Mouse (Mus musculus) cerebellum, adult 2 months (tissue): Measurements from ENCODE around the gene Epha10. TPM values are rescaled to one million over a fixed set of nuclear protein-coding genes. Genes with fewer than 3 reads are reported as not detected.

Experiments
- DNase-seq, 2 experiments: peaks; one replicate each; pipeline ENCODE4 v3.0.0; 2021
- H3K27ac ChIP-seq: fragments of 200-500 bp; 2 replicates; pipeline ENCODE4 v1.5.1; 2012; ENCODE audit warnings: low read length, control low read depth, inconsistent platforms; ENCODE audit not compliant: insufficient read depth
- H3K27me3 ChIP-seq: fragments of 200-500 bp; 2 replicates; pipeline ENCODE4 v1.6.1; 2012; ENCODE audit warnings: inconsistent platforms, mild to moderate bottlenecking, low read length, moderate library complexity; ENCODE audit not compliant: control insufficient read depth, insufficient read depth
- H3K4me1 ChIP-seq: fragments of 200-500 bp; 2 replicates; pipeline ENCODE4 v1.6.1; 2011; ENCODE audit warnings: low read length; ENCODE audit not compliant: control insufficient read depth, insufficient read depth
- H3K4me3 ChIP-seq: fragments of 200-500 bp; replicated peaks from 2 replicates; pipeline ENCODE3; 2011; ENCODE audit warnings: mild to moderate bottlenecking, low read depth, low read length, control low read depth; ENCODE audit not compliant: insufficient read depth
- CTCF ChIP-seq: fragments of 200-500 bp; IDR thresholded peaks from 2 replicates; pipeline ENCODE4 v1.5.1; 2011; ENCODE audit warnings: low read depth, mild to moderate bottlenecking, control low read depth, low read length, moderate library complexity, borderline replicate concordance; ENCODE audit not compliant: insufficient read depth
- POLR2A ChIP-seq: fragments of 200-500 bp; IDR thresholded peaks from 2 replicates; pipeline ENCODE4 v1.6.1; 2011; ENCODE audit warnings: low read length, control low read depth, borderline replicate concordance; ENCODE audit not compliant: insufficient read depth
- WGBS: fragments of 180-500 bp; shearing (Covaris S2); methylation state at CpG from one replicate; pipeline ENCODE4 v1.1.7; 2018; 5-methylcytosine and 5-hydroxymethylcytosine counted together
- polyA plus RNA-seq: library from polyadenylated mRNA; depleted of rRNA; stranded (reverse); fragments of >200 nt; gene quantifications from 2 replicates; pipeline ENCODE4 v1.2.3, GENCODE M21; 2012; rRNA removed

Gene Epha10
- polyA plus RNA-seq, 1 experiment = 29.4 TPM

DNA sequence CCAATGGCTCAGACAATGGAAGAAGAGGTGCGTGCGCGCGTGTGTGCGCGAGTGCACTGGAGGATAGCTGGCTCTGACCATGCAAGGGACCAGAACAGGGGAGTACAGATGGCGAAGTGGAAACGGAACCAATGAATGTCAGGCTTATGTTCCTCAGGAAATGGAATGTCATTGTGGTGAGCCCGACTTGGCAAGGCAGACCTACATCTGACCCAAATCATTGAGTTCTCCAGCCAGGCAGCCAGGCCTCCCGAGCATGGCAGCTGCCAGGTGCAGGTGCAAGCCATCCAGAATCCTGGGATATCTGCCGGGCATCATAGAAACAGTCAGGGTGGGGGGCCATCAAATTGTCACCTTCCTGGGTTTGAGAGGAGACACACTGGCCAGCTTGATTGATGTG is 80.2 kb downstream of the Epha10 start:
- TF ChIP-seq CTCF (no peak), POLR2A (no peak)
- WGBS = 21% methylated on average over 11 of the region's 11 CpGs

DNA sequence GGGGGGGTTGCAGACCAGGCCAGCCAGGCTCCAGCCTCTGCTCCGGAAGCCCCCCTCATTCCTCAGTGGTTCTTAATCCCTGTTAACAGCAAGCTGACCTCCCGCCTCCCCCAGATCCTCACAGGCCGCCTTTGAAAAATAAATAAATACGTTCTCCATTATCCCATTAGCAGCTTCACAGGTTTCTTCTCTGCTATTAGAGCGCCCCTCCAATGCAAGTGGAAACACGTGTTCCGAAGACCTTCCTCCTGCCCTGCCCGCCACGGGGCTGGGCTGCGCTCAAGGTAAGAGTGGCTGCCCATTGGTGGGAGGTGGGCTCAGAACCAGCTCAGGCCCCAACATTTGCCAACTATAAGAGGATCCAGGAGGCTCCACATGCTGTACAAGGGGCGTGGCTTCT is 81.9 kb downstream of the Epha10 start:
- no peak for DNase-seq
- TF ChIP-seq CTCF (no peak), POLR2A (no peak)

More for the DNA sequence above, 80.2 kb downstream of the Epha10 start:
- no peak overlapping the region for H3K4me3 ChIP-seq
- H3K27ac ChIP-seq = no peak overlapping the region
- DNase-seq = peak; percentile 30 to 45
- H3K4me1 ChIP-seq = peaks cover 5% of the 10 kb centered on the region
- no peaks in the 10 kb centered on the region for H3K27me3 ChIP-seq

DNA sequence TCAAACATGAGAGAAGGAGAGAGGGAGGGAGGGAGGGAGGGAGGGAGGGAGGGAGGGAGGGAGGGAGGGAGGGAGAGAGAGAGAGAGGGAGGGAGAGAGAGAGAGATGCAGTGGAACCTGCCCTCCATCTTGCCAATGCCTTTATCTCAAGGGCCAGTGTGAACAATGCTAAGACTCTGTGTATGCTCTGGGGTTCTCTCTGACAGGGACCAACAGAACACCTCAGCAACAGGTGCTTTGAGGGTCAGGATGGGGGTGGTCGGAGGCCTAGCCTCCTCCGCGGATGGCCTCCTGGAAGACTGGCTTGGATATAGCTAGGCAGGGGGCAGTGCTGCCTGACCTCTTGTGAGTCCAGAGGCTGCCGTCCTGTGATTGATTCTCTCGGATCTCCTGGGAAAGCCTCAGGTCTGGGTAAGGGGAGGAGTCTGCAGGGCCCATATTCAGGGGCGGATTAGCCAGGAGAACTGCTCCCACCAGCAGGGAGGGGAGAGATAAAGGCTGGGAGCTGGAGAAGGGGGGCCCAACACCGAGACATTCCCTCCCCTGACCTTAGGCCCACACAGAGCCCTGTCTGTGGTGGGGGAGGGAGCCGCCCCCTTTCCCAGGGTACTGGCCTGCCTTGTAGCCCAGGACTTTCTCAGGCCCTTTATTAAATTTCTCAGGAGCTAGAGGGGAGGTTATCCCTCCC is 84.4 kb downstream of the Epha10 start:
- 24% methylated on average over 8 of the region's 8 CpGs for WGBS
- no peak for TF ChIP-seq CTCF
- no peak for TF ChIP-seq POLR2A
- DNase-seq = no peak
- Histone ChIP-seq H3K4me1 (peaks cover 5% of the 10 kb centered on the region), H3K27ac (no peak overlapping the region), H3K27me3 (no peaks in the 10 kb centered on the region), H3K4me3 (no peak overlapping the region)

More for the DNA sequence above, 81.9 kb downstream of the Epha10 start:
- H3K27ac ChIP-seq = no peak overlapping the region
- H3K27me3 ChIP-seq = no peaks in the 10 kb centered on the region
- H3K4me3 ChIP-seq = no peak overlapping the region
- H3K4me1 ChIP-seq = peaks cover 5% of the 10 kb centered on the region
- WGBS = 80% methylated on average over 11 of the region's 11 CpGs

Other genes with a start within 250 kb of the Epha10 start
- 2.3 and 3.3 TPM in 2 replicates for gene Pou3f1, start 224.1 kb upstream of the Epha10 start, polyA plus RNA-seq
- gene Utp11, start 187.3 kb upstream of the Epha10 start, polyA plus RNA-seq = 19.2 and 19.4 TPM in 2 replicates
- 1.4 and 1.6 TPM in 2 replicates for gene Fhl3, start 180.2 kb upstream of the Epha10 start, polyA plus RNA-seq
- gene Sf3a3, start 166.1 kb upstream of the Epha10 start, polyA plus RNA-seq = 40.5 and 45.2 TPM in 2 replicates
- gene Inpp5b, start 139.0 kb upstream of the Epha10 start, polyA plus RNA-seq = 92.4 and 102 TPM in 2 replicates
- gene Mtf1, start 78.8 kb upstream of the Epha10 start, polyA plus RNA-seq = 14.9 and 17.0 TPM in 2 replicates
- gene Yrdc, start 30.2 kb upstream of the Epha10 start, polyA plus RNA-seq = 42.1 and 52.5 TPM in 2 replicates
- gene 1110065P20Rik, start 29.7 kb upstream of the Epha10 start, polyA plus RNA-seq = 85.5 and 85.8 TPM in 2 replicates
- 71.9 and 72.6 TPM in 2 replicates for gene Maneal, start 18.7 kb upstream of the Epha10 start, polyA plus RNA-seq
- gene 9930104L06Rik, start 56.1 kb downstream of the Epha10 start, polyA plus RNA-seq = 24.0 TPM in 2 replicates
- gene Cdca8, start 58.4 kb downstream of the Epha10 start, polyA plus RNA-seq = 1.2 TPM in 2 replicates
- 0.72 and 0.93 TPM in 2 replicates for gene Rspo1, start 105.5 kb downstream of the Epha10 start, polyA plus RNA-seq
- gene Gnl2, start 135.7 kb downstream of the Epha10 start, polyA plus RNA-seq = 84.6 and 85.4 TPM in 2 replicates
- 1.1 and 1.8 TPM in 2 replicates for gene Dnali1, start 184.8 kb downstream of the Epha10 start, polyA plus RNA-seq
- gene Snip1, start 185.8 kb downstream of the Epha10 start, polyA plus RNA-seq = 13.5 and 14.5 TPM in 2 replicates
- 87.7 and 94.2 TPM in 2 replicates for gene Meaf6, start 204.2 kb downstream of the Epha10 start, polyA plus RNA-seq
- 1.2 and 1.3 TPM in 2 replicates for gene Zc3h12a, start 246.9 kb downstream of the Epha10 start, polyA plus RNA-seq